Mouse (Mus musculus) cortical plate, adult 2 months (tissue): ENCODE results near the gene Foxp1. TPM values are rescaled to one million over a fixed set of nuclear protein-coding genes. Genes with fewer than 3 reads are reported as not detected.

Experiments used
- H3K27ac ChIP-seq: fragments of 200-500 bp; 2 replicates; pipeline ENCODE4 v1.5.1; 2012; ENCODE audit warnings: low read length, control low read depth, inconsistent platforms; ENCODE audit not compliant: insufficient read depth
- H3K4me1 ChIP-seq: fragments of 200-500 bp; 2 replicates; pipeline ENCODE4 v1.6.1; 2011; ENCODE audit warnings: low read length; ENCODE audit not compliant: control insufficient read depth, insufficient read depth
- H3K4me3 ChIP-seq: fragments of 200-500 bp; 2 replicates; pipeline ENCODE4 v1.5.1; 2011; ENCODE audit warnings: mild to moderate bottlenecking, low read length, control low read depth; ENCODE audit not compliant: insufficient read depth
- CTCF ChIP-seq: fragments of 200-500 bp; IDR thresholded peaks from 2 replicates; pipeline ENCODE4 v1.5.1; 2011; ENCODE audit warnings: mild to moderate bottlenecking, control low read depth, low read length; ENCODE audit not compliant: insufficient read depth; ENCODE audit errors: extremely low read depth
- POLR2A ChIP-seq: fragments of 200-500 bp; IDR thresholded peaks from 2 replicates; pipeline ENCODE4 v1.6.1; 2011; ENCODE audit warnings: mild to moderate bottlenecking, low read length, control low read depth; ENCODE audit not compliant: insufficient read depth; ENCODE audit errors: extremely low read depth
- polyA plus RNA-seq: library from polyadenylated mRNA; depleted of rRNA; stranded (reverse); fragments of >200 nt; gene quantifications from 2 replicates; pipeline ENCODE4 v1.2.3, GENCODE M21; 2012

The Foxp1 gene
- polyA plus RNA-seq, 1 experiment: 99.2 TPM

- TF ChIP-seq POLR2A (no peak), CTCF (no peak)
- H3K27ac ChIP-seq: no peak overlapping the region
- no peak overlapping the region for H3K4me3 ChIP-seq
- no peaks in the 10 kb centered on the region for H3K4me1 ChIP-seq
Measured at GRCm38 (mm10) chr6:99277251-99277650, 245.3 kb downstream of the Foxp1 start.

- Histone ChIP-seq H3K4me3 (no peak overlapping the region), H3K4me1 (no peaks in the 10 kb centered on the region), H3K27ac (no peak overlapping the region)
- no peak for TF ChIP-seq POLR2A
- TF ChIP-seq CTCF: no peak
Measured at GRCm38 (mm10) chr6:99276297-99276653, 246.2 kb downstream of the Foxp1 start.

DNA sequence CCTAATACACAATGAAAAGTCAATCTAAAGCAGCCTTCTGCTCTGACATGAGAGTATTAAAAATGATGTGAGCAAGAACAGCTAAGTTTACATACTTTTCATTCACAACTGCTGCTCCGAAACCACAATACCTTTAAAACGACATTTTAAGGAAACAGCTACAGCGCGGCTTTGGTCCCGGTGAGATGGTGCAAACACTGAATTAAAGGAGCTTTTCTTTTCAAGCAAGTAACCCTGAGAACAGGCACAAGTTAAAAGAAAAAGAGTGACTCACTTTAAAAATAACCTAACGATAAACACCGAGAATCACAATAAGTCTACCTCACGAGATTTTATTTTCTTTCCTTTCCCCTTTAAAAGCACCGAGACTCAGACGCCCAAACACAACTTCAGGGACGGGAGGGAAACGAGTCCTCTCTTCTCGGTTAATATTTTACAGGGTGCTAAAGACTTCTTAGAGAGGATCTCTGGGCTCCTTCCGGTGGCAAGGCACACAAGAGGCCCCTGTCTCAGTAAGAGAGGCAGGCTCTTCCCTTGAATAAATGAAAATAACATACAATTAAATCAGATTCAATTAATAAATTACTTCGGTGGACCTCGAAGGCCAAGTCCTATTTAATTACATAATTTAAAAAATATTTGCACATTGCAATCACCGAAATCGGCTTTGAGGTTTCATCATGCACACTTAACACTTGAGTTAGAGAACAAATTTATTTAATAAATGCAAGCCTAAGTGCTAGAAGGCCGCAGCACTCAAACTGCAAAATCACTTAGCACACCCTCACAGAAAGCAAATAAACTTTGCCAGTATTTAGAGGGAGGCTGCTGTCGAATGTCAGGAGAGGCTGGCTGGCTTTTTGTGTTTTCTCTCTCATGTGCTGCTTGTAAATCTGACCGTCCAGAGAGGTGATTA is 246.9 kb downstream of the Foxp1 start:
- no peak for TF ChIP-seq CTCF
- Histone ChIP-seq H3K4me3 (no peak overlapping the region), H3K4me1 (no peaks in the 10 kb centered on the region), H3K27ac (no peak overlapping the region)

DNA sequence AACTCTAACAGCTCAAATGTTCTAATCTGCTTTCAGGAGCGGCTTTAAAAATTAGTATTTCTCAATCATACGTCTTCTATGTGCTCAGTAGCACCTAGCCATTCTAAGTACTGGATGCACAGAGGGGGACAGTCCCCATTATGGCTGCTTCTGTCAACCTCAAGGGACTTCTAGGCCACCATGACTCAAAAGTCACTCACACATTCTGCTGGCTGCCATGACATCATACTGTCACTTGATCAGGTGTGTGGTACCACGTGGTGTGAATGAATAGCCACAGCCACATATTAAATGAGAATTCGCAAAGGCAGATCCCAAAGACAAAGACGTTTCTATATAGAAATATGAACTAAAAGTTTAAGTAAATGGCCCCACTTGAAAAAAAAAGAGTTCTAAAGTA is 247.9 kb downstream of the Foxp1 start:
- Histone ChIP-seq H3K4me3 (no peak overlapping the region), H3K4me1 (no peaks in the 10 kb centered on the region), H3K27ac (no peak overlapping the region)
- TF ChIP-seq POLR2A (no peak), CTCF (no peak)

GRCm38 (mm10) chr6:99274222-99274621 is 248.3 kb downstream of the Foxp1 start:
- TF ChIP-seq POLR2A (no peak), CTCF (no peak)
- Histone ChIP-seq H3K4me1 (0 out of 2 replicates have a peak, but pooled peaks cover 2% of the 10 kb centered on the region), H3K27ac (no peak overlapping the region), H3K4me3 (no peak overlapping the region)

DNA sequence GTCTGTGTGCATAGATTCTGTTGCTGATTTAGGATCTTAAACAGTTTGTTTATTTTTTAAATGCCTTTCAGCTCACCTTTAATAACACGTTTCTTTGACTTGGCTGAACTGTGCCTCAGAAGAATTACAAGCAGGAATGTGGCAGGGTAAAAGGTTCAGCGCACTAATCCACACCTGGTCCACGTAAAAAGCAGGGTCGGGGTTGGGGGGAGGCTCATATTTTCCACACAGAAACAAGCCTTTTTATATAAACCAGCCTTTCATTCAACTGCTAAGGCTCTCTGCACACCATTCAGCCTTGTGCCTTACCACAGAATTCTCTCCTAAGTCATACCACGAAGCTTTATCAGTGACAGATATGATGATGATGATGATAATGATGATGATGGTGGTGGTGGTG is 249.3 kb downstream of the Foxp1 start:
- TF ChIP-seq CTCF: no peak
- TF ChIP-seq POLR2A: no peak
- Histone ChIP-seq H3K27ac (no peak overlapping the region), H3K4me3 (no peak overlapping the region), H3K4me1 (peaks cover 2% of the 10 kb centered on the region; the same call in 1 of the 2 replicates)

GRCm38 (mm10) chr6:99272174-99272573 is 250.3 kb downstream of the Foxp1 start:
- TF ChIP-seq CTCF (no peak), POLR2A (no peak)
- H3K4me3 ChIP-seq: no peak overlapping the region
- peaks cover 2% of the 10 kb centered on the region; the same call in 1 of the 2 replicates for H3K4me1 ChIP-seq
- H3K27ac ChIP-seq: no peak overlapping the region

DNA sequence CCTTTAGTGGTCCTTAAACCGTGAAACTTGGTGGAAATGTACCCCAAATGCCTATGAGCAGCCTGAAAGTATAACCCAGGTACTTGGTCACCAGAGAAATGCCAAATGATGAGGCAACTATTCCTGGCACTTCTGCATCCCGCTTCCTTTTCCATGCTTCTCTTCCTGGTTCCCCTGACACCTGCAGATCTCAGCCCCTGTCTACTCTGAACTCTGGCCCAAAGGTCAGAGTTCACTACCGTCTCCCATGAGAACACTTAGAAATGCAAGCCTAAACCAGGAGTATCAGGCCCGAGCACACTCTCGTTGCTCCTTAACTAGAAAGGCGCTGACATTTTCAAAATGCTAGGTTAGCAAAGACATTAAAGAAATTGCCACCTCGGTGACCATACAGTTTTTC is 250.8 kb downstream of the Foxp1 start:
- TF ChIP-seq POLR2A (no peak), CTCF (no peak)
- no peak overlapping the region for H3K4me3 ChIP-seq
- peaks cover 2% of the 10 kb centered on the region; the same call in 1 of the 2 replicates for H3K4me1 ChIP-seq
- H3K27ac ChIP-seq: no peak overlapping the region

- no peak overlapping the region for H3K27ac ChIP-seq
- TF ChIP-seq CTCF (no peak), POLR2A (no peak)
- H3K4me1 ChIP-seq: peaks cover 12% of the 10 kb centered on the region; the same call in 1 of the 2 replicates
Measured at GRCm38 (mm10) chr6:99269921-99270320, 252.6 kb downstream of the Foxp1 start.

More at GRCm38 (mm10) chr6:99269921-99270320, 252.6 kb downstream of the Foxp1 start:
- H3K4me3 ChIP-seq: no peak overlapping the region
